Mouse (Mus musculus) mammary gland, adult 2 months (tissue): ENCODE data around the gene Rac3. TPM values are rescaled to one million over a fixed set of nuclear protein-coding genes. Genes with fewer than 3 reads are reported as not detected.

Experiments used
- polyA plus RNA-seq: library from polyadenylated mRNA; depleted of rRNA; stranded (reverse); fragments of >200 nt; gene quantifications from 2 replicates; pipeline ENCODE4 v1.2.3, GENCODE M21; 2012; ENCODE audit warnings: low replicate concordance; rRNA removed

Rac3 gene
- 7.6 and 15.5 TPM in 2 replicates for polyA plus RNA-seq

DNA sequence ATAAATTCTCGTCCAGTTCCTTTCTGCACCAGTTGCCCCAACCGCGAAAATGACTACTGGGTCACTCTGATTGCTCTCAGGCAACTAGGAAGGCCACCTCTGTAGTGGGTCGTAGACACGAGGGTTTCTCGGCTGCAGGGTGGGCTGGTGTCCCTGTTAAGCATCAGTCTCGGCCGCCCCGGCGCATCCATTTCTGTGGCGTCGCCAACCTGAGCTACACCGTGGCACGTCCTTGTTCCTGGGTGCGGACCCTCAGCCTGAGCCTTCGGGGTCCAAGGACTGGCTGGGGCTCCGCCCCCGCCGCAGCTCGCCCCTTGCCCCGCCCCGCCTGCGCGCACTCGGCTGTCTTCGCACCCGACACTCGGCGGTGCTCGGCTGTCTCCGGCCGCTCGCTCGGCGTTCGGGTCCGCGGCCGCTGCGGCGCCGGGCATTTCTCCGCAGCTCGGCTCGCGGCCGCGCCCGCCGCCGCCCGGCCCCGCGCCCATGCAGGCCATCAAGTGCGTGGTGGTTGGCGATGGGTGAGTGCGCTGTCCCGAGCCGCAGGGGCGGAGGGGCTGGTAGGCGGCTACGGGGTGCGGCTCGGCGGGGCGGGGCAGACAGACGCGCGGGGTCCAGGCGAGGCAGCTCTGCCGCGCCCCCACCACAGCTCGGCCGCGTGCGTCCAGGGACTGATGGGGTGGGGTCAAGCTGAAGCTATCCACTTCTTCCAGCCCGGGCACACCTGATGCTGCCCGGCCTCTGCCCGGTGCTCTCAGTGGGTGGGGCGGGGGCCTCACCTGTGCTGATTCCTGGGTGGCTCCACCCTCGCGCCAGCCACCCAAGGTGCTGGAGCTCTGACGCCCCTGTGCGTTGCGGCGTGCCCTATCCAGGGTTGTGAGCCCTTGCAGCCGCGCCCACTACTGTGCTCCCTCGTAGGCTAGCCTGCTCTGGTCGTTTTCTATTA lies at the start of gene Rac3:
TSS of gene Rac3 (plus strand) at position 347 of the 943 bp plus-strand sequence.

DNA sequence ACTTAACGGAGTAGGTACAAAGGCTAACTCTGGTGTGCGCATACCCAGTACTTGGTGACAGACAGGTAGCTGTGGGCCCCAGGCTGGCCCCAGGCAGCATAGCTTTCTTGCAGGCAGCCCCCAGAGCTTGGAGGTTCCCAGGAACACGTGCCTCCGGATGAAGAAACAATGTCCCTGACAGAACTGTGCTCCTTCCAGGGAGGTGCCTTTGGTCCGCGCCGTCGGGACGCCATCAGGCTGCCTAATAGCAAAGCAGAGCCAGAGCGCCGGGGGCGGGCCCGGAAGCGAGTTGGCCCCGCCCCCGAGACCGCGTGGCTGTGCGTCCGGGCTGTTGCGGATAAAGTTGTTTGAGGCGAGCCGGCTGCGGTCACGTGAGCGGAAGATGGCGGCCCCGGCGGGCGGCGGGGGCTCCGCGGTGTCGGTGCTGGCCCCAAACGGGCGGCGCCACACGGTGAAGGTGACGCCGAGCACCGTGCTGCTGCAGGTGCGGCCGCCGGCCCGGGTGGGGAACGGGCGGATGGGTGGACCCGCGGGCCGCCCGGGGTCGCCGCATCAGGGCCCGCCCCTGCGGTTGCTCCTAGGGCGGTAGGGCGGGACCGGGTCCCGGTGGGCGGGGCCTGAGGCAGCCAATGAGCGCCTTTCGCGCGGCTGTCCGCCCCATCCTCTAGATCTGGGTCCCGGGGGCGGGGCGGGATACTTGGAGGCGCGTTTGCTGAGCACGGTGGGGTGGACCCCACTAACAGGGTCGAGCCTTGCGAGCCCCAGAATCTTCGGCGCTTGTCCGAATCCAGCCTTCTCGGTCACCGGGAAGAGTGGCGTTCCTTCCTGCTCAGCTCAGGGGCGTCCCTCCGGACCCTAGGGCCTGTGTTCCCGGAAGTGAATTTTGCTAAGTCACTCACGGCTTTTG lies 48.3 kb upstream of the Rac3 start, which contains the start of gene Aspscr1:
TSS of gene Aspscr1 (plus strand) at position 287 of the 907 bp plus-strand sequence.

DNA sequence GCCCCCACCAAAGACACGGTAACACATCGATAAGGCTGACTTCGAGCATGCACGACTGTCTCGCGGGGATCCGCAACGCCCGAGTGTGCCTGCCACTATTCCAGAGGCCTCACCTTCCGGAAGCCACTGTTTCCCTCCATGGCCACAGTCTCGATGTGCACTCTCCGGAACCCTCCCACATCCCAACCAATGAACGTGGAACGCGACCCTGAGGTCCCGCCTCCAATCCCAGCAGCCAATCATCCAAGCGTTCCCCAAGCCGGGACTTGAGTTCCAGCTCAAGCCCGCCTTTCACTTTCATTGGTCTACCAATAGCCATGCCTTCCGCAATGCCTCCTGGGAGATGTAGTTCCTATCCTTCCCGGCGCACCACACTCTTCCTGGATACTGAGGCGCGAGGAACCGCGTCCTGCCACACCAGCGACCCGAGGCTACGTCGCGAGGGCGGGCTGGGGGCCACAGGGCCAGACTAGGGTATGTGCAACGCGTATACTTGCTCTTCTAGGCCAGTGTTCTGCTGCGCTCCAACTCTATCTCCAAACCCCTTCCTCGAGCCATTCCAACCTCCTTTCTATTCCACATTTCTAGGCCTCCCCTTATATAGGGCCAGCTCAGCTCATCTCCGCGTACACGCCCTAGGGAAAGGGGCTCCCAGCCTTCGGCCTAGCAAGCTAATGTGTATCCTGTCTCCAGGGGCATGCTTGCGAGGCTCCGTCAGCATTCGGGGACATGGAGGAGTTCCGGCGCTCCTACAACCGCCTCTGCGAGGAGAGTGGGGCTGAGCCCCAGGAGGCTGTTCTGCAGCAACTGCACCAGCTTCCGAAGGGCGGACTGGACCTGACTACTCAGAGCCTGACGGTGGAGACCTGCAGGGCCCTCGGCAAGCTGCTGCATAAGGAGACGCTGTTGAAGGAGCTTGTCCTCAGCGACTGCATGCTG lies 7.4 kb upstream of the Rac3 start, which contains the start of the genes Cenpx and Lrrc45:
TSS of gene Cenpx (minus strand) at position 159 of the 939 bp plus-strand sequence.
TSS of gene Lrrc45 (plus strand) at position 346 of the 939 bp plus-strand sequence.

DNA sequence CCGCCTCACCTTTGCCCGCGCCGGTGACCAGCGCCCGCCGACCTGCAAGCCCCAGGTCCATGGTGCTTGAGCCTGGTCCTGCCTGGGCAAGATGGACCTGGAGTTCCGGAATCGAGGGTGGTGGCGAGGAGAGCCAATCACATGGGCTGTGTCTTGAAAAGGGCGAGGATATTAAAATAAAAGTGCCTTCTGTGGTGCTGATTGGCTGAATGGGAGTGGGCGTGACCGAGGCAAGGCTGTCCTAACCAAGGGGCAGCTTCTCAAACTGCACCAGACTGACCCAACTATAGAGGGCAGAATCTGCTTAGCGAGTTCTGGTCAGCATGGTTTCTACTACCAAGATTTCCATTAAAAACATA lies 5.9 kb downstream of the Rac3 start, which contains the start of gene Dcxr:
TSS of gene Dcxr (minus strand) at position 113 of the 359 bp plus-strand sequence.

DNA sequence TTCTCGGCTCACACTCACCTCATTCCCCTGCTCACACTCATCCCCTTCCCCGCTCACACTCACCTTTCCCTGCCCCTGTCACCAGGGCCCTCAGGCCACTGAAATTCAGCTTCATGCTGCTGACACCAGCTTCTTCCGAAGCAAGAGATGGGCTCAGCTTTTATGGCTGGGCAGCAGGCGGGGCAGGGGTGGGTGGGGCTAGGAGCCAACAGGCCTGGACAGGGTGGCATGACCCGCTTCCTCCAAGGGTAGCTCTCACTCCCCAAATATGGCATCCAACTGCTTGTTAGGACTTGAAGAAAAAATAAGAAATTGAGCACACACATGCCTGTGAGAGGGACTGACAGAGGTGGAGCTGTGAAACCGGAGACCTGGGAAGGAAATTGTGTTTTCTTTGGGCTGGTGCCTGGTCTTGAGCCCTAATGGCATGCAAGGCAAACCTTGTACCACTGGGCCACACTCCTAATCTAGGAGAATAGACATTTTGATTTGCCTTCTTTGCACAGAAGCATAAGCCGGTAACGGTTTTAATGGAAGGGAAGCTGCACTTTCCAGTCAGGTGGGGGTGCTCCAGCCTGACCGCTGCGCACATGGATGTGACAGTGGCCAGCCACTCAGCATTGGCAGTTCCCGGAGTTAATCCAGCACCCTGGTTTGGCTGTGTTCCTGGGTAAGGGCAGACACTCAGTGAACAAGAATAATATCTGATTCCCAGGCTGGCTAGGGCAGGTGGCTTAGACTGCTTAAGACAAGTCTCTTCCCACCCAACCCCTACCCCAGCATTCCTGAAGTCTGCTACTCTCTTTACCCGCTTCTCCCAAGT lies 10.8 kb downstream of the Rac3 start, which contains the start of gene Cbr2:
TSS of gene Cbr2 (minus strand) at position 257 of the 823 bp plus-strand sequence.

DNA sequence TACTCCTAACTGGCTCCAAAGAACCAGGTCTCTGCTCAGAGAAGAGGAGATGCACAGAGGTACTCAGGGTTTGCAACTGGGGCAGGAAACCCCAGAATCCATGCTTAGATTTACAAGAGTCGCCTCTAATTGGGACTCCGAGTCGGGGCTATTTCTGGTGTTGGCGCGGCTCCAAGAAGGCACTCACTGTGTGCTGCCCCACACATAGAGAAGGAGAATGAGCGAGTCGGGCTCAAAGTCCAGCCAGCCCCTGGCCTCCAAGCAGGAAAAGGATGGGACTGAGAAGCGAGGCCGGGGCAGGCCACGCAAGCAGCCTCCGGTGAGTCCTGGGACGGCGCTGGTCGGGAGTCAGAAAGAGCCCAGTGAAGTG lies 41.4 kb downstream of the Rac3 start, which contains the start of gene Hmga1b:
TSS of gene Hmga1b (plus strand) at position 123 of the 370 bp plus-strand sequence.

Other genes with a start within 250 kb of the Rac3 start
- 84.8 and 162 TPM in 2 replicates for gene Mrpl12, start 236.9 kb upstream of the Rac3 start, polyA plus RNA-seq
- gene Slc25a10, start 229.6 kb upstream of the Rac3 start, polyA plus RNA-seq = 769 and 1,138 TPM in 2 replicates
- gene Gcgr, start 190.8 kb upstream of the Rac3 start, polyA plus RNA-seq = 0.96 and 2.7 TPM in 2 replicates
- 142 and 150 TPM in 2 replicates for gene Mcrip1, start 171.7 kb upstream of the Rac3 start, polyA plus RNA-seq
- gene Ppp1r27, start 170.3 kb upstream of the Rac3 start, polyA plus RNA-seq = 143 TPM in 1 of 2 replicates, not detected in the other
- 141 and 220 TPM in 2 replicates for gene P4hb, start 148.2 kb upstream of the Rac3 start, polyA plus RNA-seq
- 741 and 971 TPM in 2 replicates for gene Arhgdia, start 139.8 kb upstream of the Rac3 start, polyA plus RNA-seq
- gene Alyref, start 123.1 kb upstream of the Rac3 start, polyA plus RNA-seq = 11.0 and 20.7 TPM in 2 replicates
- 122 and 159 TPM in 2 replicates for gene Anapc11, start 123.0 kb upstream of the Rac3 start, polyA plus RNA-seq
- gene Npb, start 113.0 kb upstream of the Rac3 start, polyA plus RNA-seq = 1.7 and 5.2 TPM in 2 replicates
- 242 and 269 TPM in 2 replicates for gene Pcyt2, start 103.5 kb upstream of the Rac3 start, polyA plus RNA-seq
- 77.0 and 95.0 TPM in 2 replicates for gene Sirt7, start 96.2 kb upstream of the Rac3 start, polyA plus RNA-seq
- gene Mafg, start 87.9 kb upstream of the Rac3 start, polyA plus RNA-seq = 45.1 and 52.6 TPM in 2 replicates
- gene Pycr1, start 77.7 kb upstream of the Rac3 start, polyA plus RNA-seq = 11.2 and 12.4 TPM in 2 replicates
- gene Myadml2, start 73.3 kb upstream of the Rac3 start, polyA plus RNA-seq = 0.44 and 29.6 TPM in 2 replicates
- gene Notum, start 60.3 kb upstream of the Rac3 start, polyA plus RNA-seq = 0.22 and 0.60 TPM in 2 replicates
- 94.3 and 126 TPM in 2 replicates for gene Aspscr1, start 48.5 kb upstream of the Rac3 start, polyA plus RNA-seq
- 90.7 and 105 TPM in 2 replicates for gene Cenpx, start 7.7 kb upstream of the Rac3 start, polyA plus RNA-seq
- gene Lrrc45, start 7.5 kb upstream of the Rac3 start, polyA plus RNA-seq = 27.1 and 30.3 TPM in 2 replicates
- gene Dcxr, start 5.8 kb downstream of the Rac3 start, polyA plus RNA-seq = 84.6 and 91.9 TPM in 2 replicates
- gene Cbr2, start 10.6 kb downstream of the Rac3 start, polyA plus RNA-seq = 277 and 287 TPM in 2 replicates
- gene Hmga1b, start 41.3 kb downstream of the Rac3 start, polyA plus RNA-seq = 0.86 and 1.4 TPM in 2 replicates
- gene Rfng, start 62.7 kb downstream of the Rac3 start, polyA plus RNA-seq = 56.0 and 80.9 TPM in 2 replicates
- 129 and 190 TPM in 2 replicates for gene Gps1, start 62.8 kb downstream of the Rac3 start, polyA plus RNA-seq
- 30.8 and 36.8 TPM in 2 replicates for gene Dus1l, start 74.9 kb downstream of the Rac3 start, polyA plus RNA-seq
- 15,404 and 19,960 TPM in 2 replicates for gene Fasn, start 103.1 kb downstream of the Rac3 start, polyA plus RNA-seq
- gene Ccdc57, start 211.4 kb downstream of the Rac3 start, polyA plus RNA-seq = 1.5 TPM in 2 replicates
- 5.6 and 43.4 TPM in 2 replicates for gene Slc16a3, start 227.0 kb downstream of the Rac3 start, polyA plus RNA-seq